Mouse (Mus musculus): ENCODE data around the gene Poln.
A peak's percentile ranks its signal among the peaks of the same experiment; 100 is the strongest.

Poln gene

DNA sequence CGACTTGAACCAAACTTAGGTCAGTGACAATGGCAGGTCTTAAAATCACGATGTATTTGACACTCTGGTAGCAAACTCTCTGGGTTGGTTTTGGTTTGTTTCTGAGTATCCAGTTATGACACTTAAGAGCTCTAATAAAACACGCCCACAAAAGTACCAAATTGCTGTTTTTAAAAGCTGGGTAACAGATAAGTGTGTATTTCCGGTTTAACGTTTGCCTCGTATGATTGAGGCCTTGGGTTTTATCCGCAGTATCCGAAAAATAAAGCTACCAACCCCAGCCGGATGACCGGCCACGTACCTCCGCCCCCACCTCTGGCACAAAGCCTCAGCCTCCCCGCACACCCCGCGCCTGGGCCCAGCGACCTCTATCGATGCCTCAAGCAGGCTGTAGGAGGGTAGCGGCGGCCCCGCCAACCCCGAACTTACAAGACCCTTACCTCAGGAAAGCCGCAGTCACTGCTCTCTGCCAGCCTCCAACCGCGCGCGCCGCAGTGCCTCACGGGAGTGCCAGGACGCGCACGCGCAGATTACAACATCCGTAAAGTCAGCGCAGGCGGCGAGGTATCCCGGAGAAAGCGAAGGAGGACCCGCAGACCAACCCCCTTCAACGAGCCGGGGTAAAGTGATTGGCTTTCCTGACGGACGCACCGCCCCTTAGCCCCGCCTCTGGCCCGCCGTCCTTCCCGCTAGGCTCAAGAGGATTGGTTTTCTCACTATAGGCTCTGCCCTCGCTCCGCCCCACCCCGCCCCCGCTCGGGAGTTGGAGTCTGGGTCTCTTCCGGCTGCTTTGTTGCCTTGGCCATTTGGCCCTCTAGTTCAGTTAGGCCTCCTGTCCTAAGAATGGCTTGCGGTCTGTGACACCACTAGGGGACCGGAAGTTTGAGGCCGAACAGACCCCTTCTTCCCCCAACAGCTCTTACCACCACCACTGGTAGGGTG is at the start of gene Poln, which contains the start of gene Haus3:
Poln (minus strand) TSS at position 499 of the 942 bp plus-strand sequence.
Haus3 (minus strand) TSS at position 578 of the 942 bp plus-strand sequence.
- peak; percentile 97 for DNase-seq (ENCODE audit: low spot score in 2 of 2)

DNA sequence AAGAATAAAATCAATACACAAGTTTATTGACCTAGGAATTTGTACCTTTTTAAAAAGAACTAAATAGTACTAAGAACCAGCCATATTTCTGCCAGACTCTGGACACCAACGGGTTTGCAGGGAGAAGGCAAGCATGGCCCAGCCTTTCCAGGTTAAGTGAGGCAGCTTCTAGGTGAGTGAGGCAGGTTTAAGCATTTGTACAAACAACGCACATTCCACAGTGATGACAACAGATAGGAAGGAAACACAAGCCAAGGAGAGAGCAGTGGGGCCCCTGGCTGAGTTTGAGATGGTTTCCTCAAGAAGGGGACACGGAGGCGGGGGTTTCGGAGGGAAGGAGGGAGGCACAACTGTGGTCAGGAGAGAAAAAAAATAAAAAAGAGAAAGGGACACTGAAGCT is 49.4 kb upstream of the Poln start:
- DNase-seq (ENCODE audit: low spot score in 2 of 2): no peak

DNA sequence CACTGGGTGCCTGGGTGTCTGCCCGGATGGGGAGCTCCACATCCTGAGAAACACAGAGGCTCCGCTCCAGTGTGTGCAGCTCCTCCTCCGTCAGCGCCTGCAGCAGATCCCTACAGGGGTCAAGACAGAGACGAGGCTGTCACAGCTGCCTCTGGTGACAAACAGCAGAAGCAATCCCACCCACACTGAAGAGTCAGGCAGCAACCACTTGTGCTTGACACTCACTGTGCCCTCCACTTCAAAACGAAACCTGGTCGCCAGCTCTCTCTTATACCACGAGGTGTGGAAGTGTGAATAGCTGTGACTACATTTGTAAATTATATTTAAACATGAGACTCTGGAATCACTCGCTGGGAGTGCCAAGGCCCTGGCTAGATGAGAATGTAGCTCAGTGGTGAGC is 48.5 kb upstream of the Poln start:
- DNase-seq (ENCODE audit: low spot score in 2 of 2): no peak

DNA sequence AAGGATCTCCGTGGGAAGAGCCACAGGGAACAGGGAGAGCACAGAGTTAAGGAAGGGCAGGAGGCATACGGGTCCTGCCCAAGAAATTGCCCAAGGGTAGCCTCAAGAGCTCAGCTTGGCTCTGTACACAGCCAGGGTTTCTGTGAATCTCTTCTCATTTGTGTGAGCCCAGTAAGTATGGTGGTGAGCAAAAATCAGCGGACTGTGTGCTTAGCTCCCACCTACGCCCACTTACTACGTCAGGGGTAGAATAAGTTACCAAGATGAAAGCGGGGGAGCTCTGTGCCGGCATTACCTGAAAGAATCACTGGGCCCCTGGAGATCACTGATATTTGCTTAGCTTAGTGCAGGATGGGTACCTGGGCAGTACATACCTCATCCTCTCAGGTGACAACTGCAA is 46.8 kb upstream of the Poln start:
- no peak for DNase-seq (ENCODE audit: low spot score in 2 of 2)

DNA sequence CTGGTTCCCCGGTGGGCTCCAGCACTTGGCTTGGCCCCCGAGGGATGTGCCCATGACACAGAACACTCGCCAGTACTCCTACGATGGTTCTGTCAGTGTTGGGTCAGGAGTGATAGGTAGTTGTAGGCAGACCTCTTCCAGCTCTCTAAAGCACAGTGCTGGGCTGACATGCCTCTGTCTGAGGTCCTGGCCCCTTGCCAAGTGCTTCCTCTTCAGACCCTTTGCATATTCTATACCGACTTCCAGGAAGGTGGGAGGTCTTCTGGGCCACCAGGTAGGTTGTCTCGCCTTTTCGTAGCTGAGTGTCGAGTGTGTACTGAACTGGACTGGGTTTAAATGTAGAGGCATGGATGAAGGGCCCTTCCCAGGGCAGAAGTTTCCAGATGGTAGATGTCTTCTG is 44.4 kb upstream of the Poln start:
- DNase-seq (ENCODE audit: low spot score in 2 of 2): no peak

DNA sequence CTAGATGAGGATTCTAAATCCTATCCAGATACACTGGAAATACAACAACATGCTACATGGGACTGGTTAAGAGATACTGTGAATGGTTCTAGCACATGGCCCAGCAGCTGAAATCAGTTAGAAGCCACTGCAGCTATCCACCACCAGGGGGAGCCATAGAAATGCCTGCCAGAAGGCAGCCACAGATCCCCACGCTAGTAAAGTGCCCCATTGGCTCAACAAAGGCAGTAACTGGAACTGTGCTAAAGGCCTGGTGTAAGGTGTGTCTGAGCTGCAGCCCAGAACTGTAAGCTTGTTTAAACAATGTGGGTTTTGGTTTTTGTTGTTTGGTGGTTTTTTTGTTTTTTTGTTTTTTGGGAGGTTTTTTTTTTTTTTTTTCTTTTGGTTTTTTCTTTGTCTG is 41.0 kb upstream of the Poln start:
- peak; percentile 75 to 79 for DNase-seq (ENCODE audit: low spot score in 2 of 2)

DNA sequence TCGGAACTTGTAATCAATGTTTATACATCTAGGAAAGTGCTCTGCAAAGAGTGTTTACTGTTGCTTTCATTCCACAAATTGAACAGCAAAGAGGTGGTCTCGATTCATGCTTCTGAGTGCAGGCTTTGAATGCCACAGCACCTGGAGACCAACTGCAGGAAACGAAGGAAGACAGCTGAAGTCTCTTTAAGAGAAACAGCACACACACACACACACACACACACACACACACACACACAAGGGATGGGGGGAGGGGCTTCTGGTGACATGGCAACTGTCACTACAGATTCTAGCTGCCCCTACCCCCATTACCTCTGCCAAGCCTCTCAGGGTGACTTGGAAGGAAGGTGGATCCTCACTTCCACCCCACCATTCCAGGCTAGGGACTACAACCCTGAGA is 38.3 kb upstream of the Poln start:
- DNase-seq (ENCODE audit: low spot score in 2 of 2): no peak

DNA sequence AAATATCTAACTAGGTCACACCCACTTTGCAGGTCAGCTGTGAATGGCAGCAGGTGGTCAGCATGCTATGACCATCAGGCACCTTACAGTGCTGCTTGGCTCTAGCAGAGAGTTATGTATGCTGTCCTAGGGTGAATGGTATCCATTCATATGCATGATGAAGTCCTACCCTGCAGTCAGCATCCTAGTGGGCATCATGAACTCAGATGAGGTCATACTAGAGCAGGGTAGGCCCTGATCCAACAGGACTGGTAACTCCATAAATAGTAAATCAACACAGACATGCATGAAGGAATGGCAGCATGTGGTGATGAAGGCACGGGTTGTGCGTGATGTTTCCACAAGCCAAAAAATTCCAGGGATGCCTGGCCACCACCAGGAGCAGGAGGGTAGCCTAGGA is 36.5 kb upstream of the Poln start:
- no peak for DNase-seq (ENCODE audit: low spot score in 2 of 2)

DNA sequence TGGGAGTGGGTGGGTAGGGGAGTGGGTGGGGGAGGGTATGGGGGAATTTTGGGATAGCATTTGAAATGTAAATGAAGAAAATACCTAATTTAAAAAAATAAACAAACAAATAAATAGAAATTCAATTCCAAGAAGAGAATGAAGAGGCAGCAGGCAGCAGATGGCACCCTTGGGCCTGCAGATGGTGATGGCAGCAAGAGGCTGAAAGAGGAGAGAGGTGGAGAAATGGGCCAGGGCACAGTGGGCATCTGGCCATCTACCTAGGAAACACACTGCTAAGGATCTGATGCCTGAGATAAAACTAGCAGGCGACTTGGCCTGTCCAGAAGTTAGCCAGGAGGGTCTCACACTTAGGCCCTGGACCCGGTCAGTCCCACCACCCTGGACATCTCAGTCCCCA is 35.7 kb upstream of the Poln start:
- no peak for DNase-seq (ENCODE audit: low spot score in 2 of 2)

DNA sequence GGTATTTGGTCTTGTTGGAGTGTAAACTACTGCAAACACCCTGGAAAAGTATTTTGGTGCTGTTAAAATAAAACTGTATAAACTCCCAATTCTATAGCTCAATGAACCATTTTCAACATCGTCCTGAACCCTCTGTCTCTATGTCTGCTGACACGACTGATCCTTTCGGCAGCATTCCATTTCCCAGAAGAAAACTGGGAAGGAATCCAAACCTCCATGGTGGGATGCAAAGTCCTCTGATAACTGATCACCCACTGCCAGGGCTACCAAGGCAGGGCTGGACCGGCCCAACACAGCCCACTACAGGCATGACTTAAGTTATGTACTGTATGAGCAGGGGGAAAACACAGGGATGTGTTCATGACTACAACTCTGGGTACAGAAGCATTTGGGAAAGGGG is 32.8 kb upstream of the Poln start:
- no peak for DNase-seq (ENCODE audit: low spot score in 2 of 2)

DNA sequence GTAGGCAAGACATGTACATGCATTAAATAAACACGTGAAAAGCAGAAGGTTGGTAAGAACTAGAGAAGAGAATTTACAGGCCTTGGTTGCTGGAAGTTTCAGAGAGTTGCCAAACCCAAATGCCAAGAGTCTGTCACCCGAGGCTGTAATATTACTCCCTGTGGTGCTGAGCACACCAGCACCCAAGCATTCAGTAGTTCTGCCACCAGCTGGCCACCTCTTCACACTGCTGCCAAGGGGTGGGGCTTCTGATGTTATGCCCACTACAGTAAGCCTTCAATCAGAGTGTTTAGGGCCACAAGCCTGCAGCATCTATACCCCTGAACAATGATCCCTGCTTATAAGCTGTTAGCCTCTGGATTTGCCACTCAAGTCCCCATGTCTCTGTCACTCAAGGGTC is 32.1 kb upstream of the Poln start:
- DNase-seq (ENCODE audit: low spot score in 2 of 2): no peak

DNA sequence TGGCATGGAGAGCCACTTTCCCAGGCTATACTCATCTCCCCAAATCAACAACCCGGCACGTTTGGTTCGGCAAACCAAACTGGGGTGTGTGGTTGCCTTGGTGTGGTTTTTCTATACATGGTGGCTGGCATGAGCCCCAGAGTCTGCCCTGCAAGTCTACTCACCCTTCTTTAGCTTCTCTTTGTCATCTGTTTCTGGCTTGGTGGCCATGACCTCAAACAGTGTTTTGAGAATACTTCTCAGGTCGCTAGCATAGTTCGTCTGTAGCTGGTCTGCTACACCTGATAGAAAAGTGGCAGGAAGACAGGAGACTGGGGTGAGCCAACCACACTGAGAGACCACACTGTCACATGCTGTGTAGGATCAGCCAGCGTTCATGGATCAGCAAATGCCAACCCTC is 29.4 kb upstream of the Poln start:
- no peak for DNase-seq (ENCODE audit: low spot score in 2 of 2)

DNA sequence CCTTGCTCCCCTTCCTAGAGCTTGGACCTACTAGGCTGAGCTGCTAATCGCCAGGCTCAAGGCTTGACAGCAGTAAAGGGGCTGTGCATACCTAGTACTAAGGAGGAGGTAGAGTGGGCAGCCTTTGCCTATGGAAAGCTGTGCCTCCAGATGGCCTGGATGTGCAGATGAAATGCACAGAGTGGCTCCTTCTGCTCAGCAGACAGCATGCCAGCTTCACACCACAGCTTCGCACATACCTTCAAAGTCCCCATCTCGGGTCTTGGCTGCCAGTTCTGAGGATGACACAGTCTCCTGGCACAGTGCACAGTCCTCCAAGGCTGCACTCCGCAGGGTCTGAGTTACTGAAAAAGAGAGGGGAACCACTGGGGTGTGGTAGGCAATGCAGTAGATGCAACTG is 28.0 kb upstream of the Poln start:
- DNase-seq (ENCODE audit: low spot score in 2 of 2): peak; percentile 77 to 81

DNA sequence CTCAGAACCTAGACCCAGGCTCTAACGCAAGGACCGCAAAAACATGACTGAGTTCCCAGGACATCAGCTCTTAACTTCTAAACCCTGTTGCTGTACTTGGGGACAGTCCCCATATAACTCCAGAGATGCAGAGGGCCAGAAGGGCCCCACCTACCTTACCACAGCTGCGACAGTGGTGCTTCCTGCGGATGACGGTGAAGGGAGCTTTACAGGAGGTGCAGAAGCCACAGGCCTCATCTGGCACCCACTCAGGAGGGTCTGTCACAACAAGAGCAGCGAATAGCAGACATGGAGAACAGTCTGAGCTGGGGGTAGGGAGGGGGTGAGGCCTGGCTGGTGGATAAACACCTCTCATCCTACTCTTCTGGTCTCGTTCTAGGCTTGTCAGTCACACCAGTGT is 27.2 kb upstream of the Poln start:
- no peak for DNase-seq (ENCODE audit: low spot score in 2 of 2)

DNA sequence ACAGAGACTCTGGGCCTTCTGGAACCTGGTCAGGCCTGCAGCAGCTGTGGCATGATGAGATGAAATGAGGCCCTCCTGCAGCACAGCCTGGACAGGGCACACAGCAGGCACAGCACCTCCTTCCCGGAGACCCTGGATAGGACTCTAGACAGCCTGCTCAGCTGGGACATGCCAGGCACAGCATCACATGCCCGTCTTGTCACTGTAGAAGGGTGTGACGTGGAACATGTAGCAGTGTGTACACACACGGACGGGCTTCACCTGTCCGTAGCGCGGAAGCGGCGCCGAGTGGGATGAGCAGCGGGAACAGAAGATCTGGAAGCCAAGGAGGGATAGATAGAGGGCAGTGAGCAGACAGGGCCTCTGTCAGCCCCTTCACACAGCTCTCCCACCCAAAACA is 26.5 kb upstream of the Poln start:
- DNase-seq (ENCODE audit: low spot score in 2 of 2): no peak

DNA sequence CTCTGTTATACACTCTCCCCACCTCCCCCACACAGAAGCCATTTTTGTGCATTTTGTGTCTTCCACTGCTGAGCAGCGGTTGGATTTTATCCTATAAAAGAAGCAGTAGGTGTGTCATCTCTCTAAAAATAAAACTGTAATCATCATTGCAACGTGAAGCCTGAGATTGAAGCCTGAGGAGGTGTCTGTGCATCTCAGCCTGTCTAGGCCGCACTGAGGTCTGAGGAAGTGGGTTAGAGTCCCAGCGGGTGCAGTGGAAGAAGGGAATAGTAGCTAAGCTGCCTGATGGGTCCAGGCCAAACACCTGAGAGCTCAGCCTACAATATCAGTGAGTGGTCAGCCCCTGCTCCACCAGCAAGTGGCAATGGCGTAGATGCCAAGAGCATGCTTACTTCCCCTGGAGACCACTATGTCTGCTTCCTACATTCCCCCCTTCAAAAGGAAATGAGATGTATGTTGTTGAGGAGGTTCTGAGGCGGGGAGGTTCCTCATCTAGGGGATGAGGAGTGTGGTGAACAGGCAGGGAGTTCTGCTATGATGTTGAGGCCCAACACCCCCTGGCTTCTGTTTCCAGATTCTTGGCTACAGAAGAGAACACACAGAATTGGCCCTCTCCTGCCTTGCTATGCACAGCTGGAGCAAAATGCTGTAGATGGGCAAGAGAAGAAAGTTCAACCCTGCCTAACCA is 25.9 kb upstream of the Poln start:
- DNase-seq (ENCODE audit: low spot score in 2 of 2): peak; percentile 60 to 63

DNA sequence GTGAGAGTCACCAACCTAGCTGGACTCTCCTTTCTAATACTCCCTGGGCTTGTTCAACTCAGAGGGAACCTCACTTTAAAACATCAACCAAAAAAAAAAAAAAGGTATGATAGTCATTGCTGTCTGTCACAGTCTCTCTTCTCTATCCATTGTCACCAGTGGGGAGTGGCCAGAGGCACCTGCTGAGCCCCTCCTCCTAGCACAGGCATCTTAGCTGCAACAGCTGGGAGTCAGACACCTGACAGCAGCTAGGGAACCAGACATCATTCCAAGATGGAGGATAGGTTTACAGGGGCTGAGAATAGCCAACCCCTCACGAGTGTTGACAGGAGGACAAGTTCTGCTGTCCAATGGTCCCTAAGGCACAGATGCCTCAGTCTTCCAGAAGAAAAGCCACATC is 25.2 kb upstream of the Poln start:
- no peak for DNase-seq (ENCODE audit: low spot score in 2 of 2)

DNA sequence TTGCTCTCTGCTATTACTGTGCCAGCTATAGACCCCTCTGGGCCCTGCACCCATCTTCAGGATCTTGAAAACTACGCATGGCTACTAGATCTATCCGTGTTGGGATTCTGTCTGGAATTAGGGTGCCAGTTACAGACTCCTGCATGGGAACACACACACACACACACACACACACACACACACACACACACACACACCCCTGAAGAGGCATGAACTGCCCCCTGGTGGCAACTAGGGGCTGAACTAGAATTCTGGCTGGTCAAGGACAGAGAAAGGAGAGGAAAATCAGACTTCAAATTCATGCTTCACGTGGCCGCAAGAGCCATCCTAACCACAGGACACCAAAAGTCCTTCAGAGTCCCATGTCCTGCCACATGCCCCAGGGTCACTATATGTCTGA is 22.6 kb upstream of the Poln start:
- no peak for DNase-seq (ENCODE audit: low spot score in 2 of 2)

DNA sequence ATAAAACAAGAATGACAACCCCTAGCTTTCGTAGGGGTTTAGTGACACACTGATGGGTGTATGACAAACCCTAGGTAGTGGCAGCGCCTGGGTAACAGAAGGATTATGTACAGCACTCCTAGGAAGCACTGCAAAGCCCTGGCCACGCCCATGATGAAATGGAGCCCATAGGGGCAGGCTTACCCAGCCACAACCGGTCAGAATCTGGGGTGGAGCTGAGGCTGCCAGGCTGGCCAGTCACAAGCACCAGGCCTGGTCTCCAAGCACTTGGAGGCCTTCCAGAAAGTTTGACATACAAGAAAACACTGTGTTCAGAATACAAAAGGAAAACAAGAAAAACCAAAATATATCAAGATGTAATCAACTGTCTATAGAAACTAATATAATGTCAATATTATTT is 21.8 kb upstream of the Poln start:
- DNase-seq (ENCODE audit: low spot score in 2 of 2): no peak

DNA sequence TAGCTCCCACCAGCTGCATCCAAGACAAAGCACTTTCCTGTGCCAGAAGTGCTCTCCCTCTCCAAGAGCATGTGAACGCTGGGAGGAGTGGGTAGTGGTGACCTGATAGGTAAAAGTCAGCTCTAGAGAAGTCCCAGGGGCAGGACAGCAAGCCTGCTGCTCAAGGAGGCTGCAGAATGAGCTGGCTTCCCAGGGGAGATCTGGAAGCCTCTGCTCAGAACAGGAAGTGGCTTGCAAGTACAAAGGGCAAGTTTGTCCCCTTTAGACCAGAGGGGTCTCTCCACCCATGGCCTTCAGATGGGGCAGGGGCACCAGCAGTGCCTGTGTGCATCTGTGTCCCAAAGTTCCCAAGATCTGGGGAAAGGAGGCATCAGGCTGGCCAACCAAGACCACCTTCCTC is 20.3 kb upstream of the Poln start:
- no peak for DNase-seq (ENCODE audit: low spot score in 2 of 2)

DNA sequence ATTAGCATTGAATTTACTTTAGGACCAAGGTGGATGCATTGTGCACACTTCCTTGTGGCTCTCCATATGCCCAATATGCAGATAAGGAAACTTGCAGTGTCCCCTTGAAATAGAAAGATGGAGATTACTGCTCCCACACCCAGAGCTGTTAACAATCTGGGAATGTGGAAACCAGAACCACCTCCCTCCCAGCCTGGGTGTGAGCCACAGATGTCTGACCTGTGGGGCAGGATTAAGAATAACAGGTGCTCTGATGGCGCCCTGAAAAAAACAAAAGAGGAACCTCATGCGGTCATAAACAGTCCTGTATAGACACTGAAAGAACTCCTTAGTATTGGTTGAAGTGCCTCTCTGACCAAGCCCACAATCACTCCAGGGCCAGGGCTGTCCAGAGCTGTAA is 19.6 kb upstream of the Poln start:
- no peak for DNase-seq (ENCODE audit: low spot score in 2 of 2)

DNA sequence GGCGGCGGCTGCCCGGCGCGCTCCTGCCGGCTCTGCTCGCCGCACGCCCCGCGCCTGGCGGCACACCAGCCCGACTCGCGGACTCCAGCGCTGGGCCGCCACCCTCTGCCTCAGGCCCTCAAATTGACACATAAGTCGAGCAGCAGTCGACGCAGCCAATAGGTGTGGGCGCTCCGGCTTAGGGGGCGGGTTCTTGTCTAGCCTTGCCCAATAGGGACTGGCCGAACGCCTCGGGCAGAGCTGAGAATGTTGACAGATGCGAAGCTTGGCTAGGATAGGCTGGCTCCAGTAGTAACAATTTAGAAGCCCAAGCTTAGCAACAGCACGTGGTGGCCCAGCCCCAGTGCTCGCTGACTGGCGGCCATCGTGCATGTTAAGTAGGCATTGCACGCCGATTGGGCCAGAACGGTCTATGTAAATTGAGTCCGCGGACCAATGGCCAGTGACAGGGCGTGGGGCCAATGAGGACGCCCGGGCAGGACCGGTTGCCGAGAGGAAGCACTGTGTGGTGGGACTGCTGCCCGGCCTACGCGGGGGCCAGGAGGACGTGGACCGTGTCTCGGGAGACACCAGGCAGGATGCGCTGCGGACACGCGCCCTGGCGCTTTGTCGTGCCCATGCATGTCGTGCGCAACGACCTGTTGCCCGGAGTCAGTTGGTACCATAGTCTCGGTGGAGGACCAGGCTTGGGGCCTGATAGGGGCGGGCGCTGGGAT is 18.5 kb upstream of the Poln start, which contains the start of gene Mxd4:
Mxd4 (minus strand) TSS at position 120 of the 716 bp plus-strand sequence.
- DNase-seq (ENCODE audit: low spot score in 2 of 2): peak; percentile 99 to 100
